Mouse (Mus musculus): Measurements from ENCODE around the gene Zfp13. TPM values are rescaled to one million over a fixed set of nuclear protein-coding genes. Genes with fewer than 3 reads are reported as not detected.
A peak's percentile ranks its signal among the peaks of the same experiment; 100 is the strongest.

The Zfp13 gene
- polyA plus RNA-seq, 1 experiment from 2014 or later, result 4.0 TPM

- Histone ChIP-seq H3K27me3 (ENCODE audit: control insufficient read depth, insufficient read depth, low read length) (no peaks in the 10 kb centered on the region), H3K9ac (ENCODE audit: low read length) (no peak overlapping the region), H3K36me3 (ENCODE audit: control insufficient read depth, insufficient read depth, low read length) (no peaks in the 10 kb centered on the region), H3K4me1 (replicated peaks; ENCODE audit: control insufficient read depth, insufficient read depth) (no peaks in the 10 kb centered on the region), H3K4me3 (ENCODE audit: low read depth, low read length) (no peak overlapping the region), H3K9me3 (ENCODE audit: control insufficient read depth, low read length) (no peaks in the 10 kb centered on the region), H3K27ac (replicated peaks) (no peak overlapping the region), H3K4me2 (replicated peaks; ENCODE audit: low read depth) (no peak overlapping the region)
- WGBS, result 72% methylated on average over 7 of the region's 7 CpGs
- ATAC-seq (ENCODE audit: low FRiP score, low TSS enrichment) (no peak), DNase-seq (ENCODE audit: low spot score) (no peak)
- TF ChIP-seq EP300 (optimal IDR thresholded peaks at IDR 0.05) (no peak), CTCF (IDR thresholded peaks at IDR 0.05; ENCODE audit: low read depth) (peak; percentile 14; the same call in 1 of the 2 replicates)
These were observed 5.1 kb upstream of the Zfp13 start for GRCm38 (mm10) chr17:23604394-23604793.

- TF ChIP-seq EP300 (optimal IDR thresholded peaks at IDR 0.05) (no peak), CTCF (IDR thresholded peaks at IDR 0.05; ENCODE audit: low read depth) (peak; percentile 77)
- H3K27me3 ChIP-seq (ENCODE audit: control insufficient read depth, insufficient read depth, low read length), result no peaks in the 10 kb centered on the region
- ATAC-seq (ENCODE audit: low FRiP score, low TSS enrichment) (no peak), DNase-seq (ENCODE audit: low spot score) (peak; percentile 29)
- H3K9me3 ChIP-seq (ENCODE audit: control insufficient read depth, low read length), result no peaks in the 10 kb centered on the region
- H3K9ac ChIP-seq (ENCODE audit: low read length), result no peak overlapping the region
- H3K27ac ChIP-seq (replicated peaks), result no peak overlapping the region
- H3K4me3 ChIP-seq (ENCODE audit: low read depth, low read length), result no peak overlapping the region
- WGBS, result 75% methylated on average over 2 of the region's 2 CpGs
- H3K36me3 ChIP-seq (ENCODE audit: control insufficient read depth, insufficient read depth, low read length), result no peaks in the 10 kb centered on the region
- no peaks in the 10 kb centered on the region for H3K4me1 ChIP-seq (replicated peaks; ENCODE audit: control insufficient read depth, insufficient read depth)
- H3K4me2 ChIP-seq (replicated peaks; ENCODE audit: low read depth), result no peak overlapping the region
These were observed 4.3 kb upstream of the Zfp13 start for GRCm38 (mm10) chr17:23603542-23603941.

- no peak for ATAC-seq (ENCODE audit: low FRiP score, low TSS enrichment)
- no peaks in the 10 kb centered on the region for H3K36me3 ChIP-seq (ENCODE audit: control insufficient read depth, insufficient read depth, low read length)
- no peaks in the 10 kb centered on the region for H3K9me3 ChIP-seq (ENCODE audit: control insufficient read depth, low read length)
- H3K9ac ChIP-seq (ENCODE audit: low read length), result no peak overlapping the region
- H3K4me2 ChIP-seq (replicated peaks; ENCODE audit: low read depth), result no peak overlapping the region
- no peaks in the 10 kb centered on the region for H3K4me1 ChIP-seq (replicated peaks; ENCODE audit: control insufficient read depth, insufficient read depth)
- no peak overlapping the region for H3K4me3 ChIP-seq (ENCODE audit: low read depth, low read length)
- no peak overlapping the region for H3K27ac ChIP-seq (replicated peaks)
- WGBS, result 41% methylated on average over 8 of the region's 8 CpGs
- TF ChIP-seq CTCF (IDR thresholded peaks at IDR 0.05; ENCODE audit: low read depth) (no peak), EP300 (optimal IDR thresholded peaks at IDR 0.05) (no peak)
- DNase-seq (ENCODE audit: low spot score), result no peak
- H3K27me3 ChIP-seq (ENCODE audit: control insufficient read depth, insufficient read depth, low read length), result no peaks in the 10 kb centered on the region
These were observed 3.8 kb upstream of the Zfp13 start for GRCm38 (mm10) chr17:23603077-23603476.

- DNase-seq (ENCODE audit: low spot score), result no peak
- H3K4me3 ChIP-seq (ENCODE audit: low read depth, low read length), result no peak overlapping the region
- no peaks in the 10 kb centered on the region for H3K27me3 ChIP-seq (ENCODE audit: control insufficient read depth, insufficient read depth, low read length)
- 43% methylated on average over 10 of the region's 10 CpGs for WGBS
- H3K36me3 ChIP-seq (ENCODE audit: control insufficient read depth, insufficient read depth, low read length), result no peaks in the 10 kb centered on the region
- TF ChIP-seq CTCF (IDR thresholded peaks at IDR 0.05; ENCODE audit: low read depth) (no peak), EP300 (optimal IDR thresholded peaks at IDR 0.05) (no peak)
- H3K9me3 ChIP-seq (ENCODE audit: control insufficient read depth, low read length), result no peaks in the 10 kb centered on the region
- 0 out of 2 replicates have a peak overlapping the region, but pooled peaks have one; percentile 27 for H3K9ac ChIP-seq (ENCODE audit: low read length)
- no peak for ATAC-seq (ENCODE audit: low FRiP score, low TSS enrichment)
- no peak overlapping the region for H3K27ac ChIP-seq (replicated peaks)
- no peaks in the 10 kb centered on the region for H3K4me1 ChIP-seq (replicated peaks; ENCODE audit: control insufficient read depth, insufficient read depth)
- no peak overlapping the region for H3K4me2 ChIP-seq (replicated peaks; ENCODE audit: low read depth)
These were observed 2.7 kb upstream of the Zfp13 start for GRCm38 (mm10) chr17:23601836-23602585.

GRCm38 (mm10) chr17:23600641-23601622, 1.6 kb upstream of the Zfp13 start, which contains the start of gene Zscan10:
Gene Zscan10 (plus strand): TSS chr17:23600856.
- WGBS, result 63% methylated on average over 15 of the region's 15 CpGs
- Histone ChIP-seq H3K9me3 (ENCODE audit: control insufficient read depth, low read length) (no peaks in the 10 kb centered on the region), H3K9ac (ENCODE audit: low read length) (0 out of 2 replicates have a peak within 1 kb of the TSS, but pooled peaks have one; percentile 27), H3K27ac (replicated peaks) (peak within 1 kb of the TSS; percentile 92), H3K4me1 (replicated peaks; ENCODE audit: control insufficient read depth, insufficient read depth) (no peaks in the 10 kb centered on the region), H3K4me2 (replicated peaks; ENCODE audit: low read depth) (peak within 1 kb of the TSS; percentile 82), H3K27me3 (ENCODE audit: control insufficient read depth, insufficient read depth, low read length) (no peaks in the 10 kb centered on the region), H3K36me3 (ENCODE audit: control insufficient read depth, insufficient read depth, low read length) (no peaks in the 10 kb centered on the region), H3K4me3 (ENCODE audit: low read depth, low read length) (peak within 1 kb of the TSS; percentile 49)
- ATAC-seq (ENCODE audit: low FRiP score, low TSS enrichment), result no peak
- no peak for DNase-seq (ENCODE audit: low spot score)
- TF ChIP-seq CTCF (IDR thresholded peaks at IDR 0.05; ENCODE audit: low read depth), result no peak
- TF ChIP-seq EP300 (optimal IDR thresholded peaks at IDR 0.05), result no peak

Data from stomach, postnatal 0 days (tissue).